Mouse (Mus musculus) embryonic facial prominence, embryonic 12.5 days (tissue): ENCODE measurements around the gene Lrrc8a. TPM values are rescaled to one million over a fixed set of nuclear protein-coding genes. Genes with fewer than 3 reads are reported as not detected.
A peak's percentile ranks its signal among the peaks of the same experiment; 100 is the strongest.

Experiments
- ATAC-seq: fragments of 200-750 bp; cut with Nextera tagmentation; 2 replicates; pipeline ENCODE4 v1.8.0; 2017; ENCODE audit not compliant: insufficient number of reproducible peaks, insufficient read depth, low FRiP score, low TSS enrichment
- H3K27ac ChIP-seq: fragments of 300-500 bp; sonication (generic); 2 replicates; pipeline ENCODE4 v1.5.1; 2016; ENCODE audit warnings: mild to moderate bottlenecking
- H3K27me3 ChIP-seq: fragments of 300-500 bp; sonication (generic); 2 replicates; pipeline ENCODE4 v1.6.1; 2016; ENCODE audit warnings: mild to moderate bottlenecking, moderate library complexity
- H3K36me3 ChIP-seq: fragments of 300-500 bp; sonication (generic); 2 replicates; pipeline ENCODE4 v1.6.1; 2016; ENCODE audit warnings: mild to moderate bottlenecking
- H3K4me1 ChIP-seq: fragments of 300-500 bp; sonication (generic); 2 replicates; pipeline ENCODE4 v1.6.1; 2016
- H3K4me2 ChIP-seq: fragments of 300-500 bp; sonication (generic); replicated peaks from 2 replicates; pipeline ENCODE4 v1.6.1; 2016; ENCODE audit warnings: mild to moderate bottlenecking, moderate library complexity
- H3K4me3 ChIP-seq: fragments of 300-500 bp; sonication (generic); 2 replicates; pipeline ENCODE4 v1.5.1; 2016; ENCODE audit warnings: mild to moderate bottlenecking
- H3K9ac ChIP-seq: fragments of 300-500 bp; sonication (generic); 2 replicates; pipeline ENCODE4 v1.6.1; 2016; ENCODE audit warnings: mild to moderate bottlenecking, moderate library complexity
- H3K9me3 ChIP-seq: fragments of 300-500 bp; sonication (generic); 2 replicates; pipeline ENCODE4 v1.6.1; 2016; ENCODE audit warnings: mild to moderate bottlenecking, moderate library complexity
- WGBS: fragments of 180-500 bp; shearing (Covaris S2); methylation state at CpG from one replicate; pipeline ENCODE4 v1.1.7; 2016; 5-methylcytosine and 5-hydroxymethylcytosine counted together
- polyA plus RNA-seq: library from polyadenylated mRNA; unstranded; fragments of >200 nt; fragmentation: Nextera tagmentation; extraction: Ambion mirVana; gene quantifications from 2 replicates; pipeline ENCODE4 v1.2.1, GENCODE M21; 2016

Gene Lrrc8a
- polyA plus RNA-seq, 1 experiment from 2014 or later: 40.9 TPM

DNA sequence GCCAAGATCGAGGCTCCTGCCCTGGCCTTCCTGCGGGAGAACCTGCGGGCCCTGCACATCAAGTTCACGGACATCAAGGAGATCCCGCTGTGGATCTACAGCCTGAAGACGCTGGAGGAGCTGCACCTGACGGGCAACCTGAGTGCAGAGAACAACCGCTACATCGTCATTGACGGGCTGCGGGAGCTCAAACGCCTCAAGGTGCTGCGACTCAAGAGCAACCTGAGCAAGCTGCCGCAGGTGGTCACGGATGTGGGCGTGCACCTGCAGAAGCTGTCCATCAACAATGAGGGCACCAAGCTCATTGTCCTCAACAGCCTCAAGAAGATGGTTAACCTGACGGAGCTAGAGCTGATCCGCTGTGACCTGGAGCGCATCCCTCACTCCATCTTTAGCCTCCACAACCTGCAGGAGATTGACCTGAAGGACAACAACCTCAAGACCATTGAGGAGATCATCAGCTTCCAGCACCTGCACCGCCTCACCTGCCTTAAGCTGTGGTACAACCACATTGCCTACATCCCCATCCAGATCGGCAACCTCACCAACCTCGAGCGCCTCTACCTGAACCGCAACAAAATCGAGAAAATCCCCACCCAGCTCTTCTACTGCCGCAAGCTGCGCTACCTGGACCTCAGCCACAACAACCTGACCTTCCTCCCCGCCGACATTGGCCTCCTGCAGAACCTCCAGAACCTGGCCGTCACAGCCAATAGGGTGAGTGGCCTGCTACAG is 19.3 kb downstream of the Lrrc8a start:
- no peak overlapping the region for H3K9ac ChIP-seq
- 95% methylated on average over 30 of the region's 30 CpGs for WGBS
- H3K4me3 ChIP-seq: no peak overlapping the region
- H3K27ac ChIP-seq: no peak overlapping the region
- ATAC-seq: no peak
- H3K27me3 ChIP-seq: no peaks in the 10 kb centered on the region
- no peaks in the 10 kb centered on the region for H3K4me1 ChIP-seq
- no peak overlapping the region for H3K4me2 ChIP-seq
- H3K36me3 ChIP-seq: peaks cover 76% of the 10 kb centered on the region
- H3K9me3 ChIP-seq: no peaks in the 10 kb centered on the region

DNA sequence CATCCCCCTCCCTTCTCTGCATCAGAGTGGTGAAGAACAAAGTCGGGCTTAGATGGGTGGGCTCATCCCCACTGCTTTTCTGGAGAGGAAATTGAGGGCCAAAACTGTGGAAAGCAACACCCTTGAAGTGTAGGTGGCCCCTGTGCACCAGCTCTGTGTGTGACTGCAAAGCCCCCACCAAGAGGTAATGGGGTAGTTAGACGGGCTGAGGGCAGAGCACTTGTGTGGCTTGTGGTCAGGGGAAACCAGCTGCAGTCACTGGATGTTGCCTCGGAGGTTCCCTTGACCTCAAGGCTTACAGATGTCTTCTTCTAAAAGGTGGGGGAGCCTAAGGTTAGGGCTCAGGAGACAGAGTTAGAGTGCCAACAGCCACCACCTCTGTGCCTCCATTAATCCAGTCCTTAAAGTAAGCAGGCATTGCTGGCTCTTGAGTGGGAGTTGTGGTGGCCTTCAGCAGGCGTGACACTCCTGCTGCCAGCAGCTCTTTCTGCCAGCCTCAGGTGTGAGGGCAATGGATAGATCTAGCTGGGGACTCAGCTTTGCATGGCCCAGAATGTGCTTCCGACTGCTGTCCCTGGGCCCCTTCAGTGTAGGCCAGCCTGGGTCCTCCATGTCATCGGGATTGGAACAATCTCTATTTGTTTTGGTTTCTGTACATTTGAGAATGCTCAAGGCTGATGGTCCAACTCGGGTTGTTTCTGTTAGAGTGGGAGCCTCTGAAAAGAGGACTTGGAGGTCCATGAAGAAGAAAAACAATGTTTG is 20.4 kb downstream of the Lrrc8a start:
- no peak for ATAC-seq
- Histone ChIP-seq H3K9me3 (no peaks in the 10 kb centered on the region), H3K27me3 (no peaks in the 10 kb centered on the region), H3K36me3 (peaks cover 80% of the 10 kb centered on the region), H3K4me2 (no peak overlapping the region), H3K4me1 (no peaks in the 10 kb centered on the region), H3K4me3 (no peak overlapping the region), H3K9ac (no peak overlapping the region), H3K27ac (no peak overlapping the region)
- WGBS: 85% methylated on average over 7 of the region's 7 CpGs

DNA sequence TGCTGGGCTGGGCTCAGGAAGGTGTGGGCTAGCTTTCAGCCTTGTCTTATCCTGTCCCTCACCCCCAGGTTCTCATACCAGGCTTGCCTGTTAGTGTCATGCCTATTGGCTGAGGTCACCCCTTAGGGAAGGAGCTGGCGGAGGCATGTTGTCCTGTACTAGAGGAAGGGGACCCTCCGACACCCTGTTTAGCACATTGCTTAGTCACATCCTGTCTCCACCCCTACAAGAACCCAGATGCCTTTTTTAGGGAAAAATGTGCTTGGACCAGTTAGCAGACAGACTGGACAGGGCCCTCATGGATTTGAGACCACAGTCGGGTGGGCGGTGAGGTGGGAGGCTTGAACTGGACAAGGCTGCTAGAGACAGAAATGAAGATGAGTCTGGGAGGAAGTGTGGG is 21.1 kb downstream of the Lrrc8a start:
- no peak for ATAC-seq
- H3K9ac ChIP-seq: no peak overlapping the region

DNA sequence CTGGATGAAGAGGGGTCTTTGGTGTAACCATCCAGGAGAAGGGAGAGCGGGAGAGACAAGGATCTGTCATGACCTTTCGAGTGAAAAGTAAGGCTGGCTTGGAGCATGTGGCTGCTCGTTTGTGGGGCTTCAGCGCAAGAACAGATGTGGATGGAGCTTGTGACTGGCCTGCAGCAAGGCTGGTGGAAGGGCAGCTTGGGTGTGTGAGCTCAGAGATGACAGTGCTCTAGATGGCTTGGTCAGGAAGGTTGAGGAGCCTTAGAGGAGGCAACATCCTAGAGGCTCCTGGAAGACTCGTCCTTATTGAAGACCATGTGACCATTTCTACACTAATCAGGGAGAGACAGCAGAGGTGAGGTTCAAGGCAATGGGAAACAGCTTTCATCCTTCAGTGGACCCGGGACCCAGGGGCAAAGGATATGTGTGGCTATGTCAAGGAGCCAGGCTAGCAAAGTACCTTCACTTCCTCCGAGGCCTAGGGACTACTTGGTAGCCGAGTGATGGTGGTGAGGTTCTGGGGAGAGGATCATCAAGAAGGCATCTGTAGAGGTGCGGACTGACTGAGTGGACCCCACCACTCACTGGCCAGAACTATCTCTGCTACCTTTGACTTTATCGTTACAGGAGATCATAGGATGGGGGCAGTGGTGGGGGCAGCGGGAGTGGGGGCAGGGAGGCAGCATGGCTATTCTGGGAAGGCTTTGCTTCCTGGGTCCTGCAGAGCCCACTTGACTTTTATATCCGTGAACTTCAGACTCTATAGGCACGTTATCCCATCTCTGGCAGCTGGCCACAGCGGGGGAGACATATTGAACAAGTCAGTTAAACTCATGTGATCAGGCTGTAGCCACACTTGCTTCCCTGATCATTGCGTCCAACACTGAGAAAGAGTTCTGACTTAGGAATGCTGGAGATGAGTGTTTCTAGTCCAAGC is 21.9 kb downstream of the Lrrc8a start:
- no peak overlapping the region for H3K27ac ChIP-seq
- no peak for ATAC-seq

More for the DNA sequence above, 21.1 kb downstream of the Lrrc8a start:
- Histone ChIP-seq H3K9me3 (no peaks in the 10 kb centered on the region), H3K4me2 (no peak overlapping the region), H3K4me1 (no peaks in the 10 kb centered on the region), H3K27ac (no peak overlapping the region), H3K4me3 (no peak overlapping the region), H3K36me3 (peaks cover 87% of the 10 kb centered on the region), H3K27me3 (no peaks in the 10 kb centered on the region)
- 81% methylated on average over 4 of the region's 4 CpGs for WGBS

DNA sequence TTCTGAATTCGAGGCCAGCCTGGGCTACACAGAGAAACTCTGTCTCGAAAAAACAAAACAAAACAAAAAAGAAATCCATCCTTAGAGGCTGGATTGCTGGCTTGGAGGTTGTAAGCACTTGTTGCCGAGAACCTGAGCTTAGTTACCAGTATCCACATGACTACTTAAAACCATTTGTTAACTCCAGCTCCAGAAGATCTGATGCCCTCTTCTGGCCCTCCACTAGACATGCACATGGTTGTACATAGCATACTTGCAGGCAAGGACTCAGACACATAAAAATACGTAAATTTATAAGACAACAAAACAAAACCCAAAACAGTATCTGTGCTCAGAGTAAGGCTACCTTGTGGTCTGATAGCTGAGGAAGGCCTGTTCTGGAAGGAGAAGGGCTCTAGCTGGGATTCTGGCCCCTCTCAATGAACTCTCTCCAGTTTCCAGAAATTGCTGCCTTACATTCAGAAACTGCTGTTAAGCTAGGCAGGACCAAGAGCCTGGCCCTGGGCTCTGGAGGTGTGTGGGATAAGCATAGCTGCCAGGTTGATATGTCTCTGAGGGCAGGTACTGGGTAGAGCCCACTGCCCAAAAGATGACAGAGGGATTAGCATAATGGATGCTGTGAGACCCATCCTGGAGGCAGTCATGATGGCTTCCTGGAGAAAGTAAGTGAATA is 23.7 kb downstream of the Lrrc8a start:
- Histone ChIP-seq H3K4me1 (peaks cover 24% of the 10 kb centered on the region), H3K4me2 (no peak overlapping the region), H3K4me3 (no peak overlapping the region), H3K27ac (no peak overlapping the region), H3K9me3 (no peaks in the 10 kb centered on the region), H3K9ac (no peak overlapping the region), H3K36me3 (peaks cover 82% of the 10 kb centered on the region), H3K27me3 (no peaks in the 10 kb centered on the region)
- ATAC-seq: no peak
- 83% methylated on average over 4 of the region's 4 CpGs for WGBS

More for the DNA sequence above, 21.9 kb downstream of the Lrrc8a start:
- Histone ChIP-seq H3K9ac (no peak overlapping the region), H3K36me3 (peaks cover 91% of the 10 kb centered on the region), H3K27me3 (no peaks in the 10 kb centered on the region), H3K4me2 (no peak overlapping the region), H3K9me3 (no peaks in the 10 kb centered on the region), H3K4me1 (peaks cover 6% of the 10 kb centered on the region; the same call in 1 of the 2 replicates), H3K4me3 (no peak overlapping the region)
- 92% methylated on average over 15 of the region's 15 CpGs for WGBS

DNA sequence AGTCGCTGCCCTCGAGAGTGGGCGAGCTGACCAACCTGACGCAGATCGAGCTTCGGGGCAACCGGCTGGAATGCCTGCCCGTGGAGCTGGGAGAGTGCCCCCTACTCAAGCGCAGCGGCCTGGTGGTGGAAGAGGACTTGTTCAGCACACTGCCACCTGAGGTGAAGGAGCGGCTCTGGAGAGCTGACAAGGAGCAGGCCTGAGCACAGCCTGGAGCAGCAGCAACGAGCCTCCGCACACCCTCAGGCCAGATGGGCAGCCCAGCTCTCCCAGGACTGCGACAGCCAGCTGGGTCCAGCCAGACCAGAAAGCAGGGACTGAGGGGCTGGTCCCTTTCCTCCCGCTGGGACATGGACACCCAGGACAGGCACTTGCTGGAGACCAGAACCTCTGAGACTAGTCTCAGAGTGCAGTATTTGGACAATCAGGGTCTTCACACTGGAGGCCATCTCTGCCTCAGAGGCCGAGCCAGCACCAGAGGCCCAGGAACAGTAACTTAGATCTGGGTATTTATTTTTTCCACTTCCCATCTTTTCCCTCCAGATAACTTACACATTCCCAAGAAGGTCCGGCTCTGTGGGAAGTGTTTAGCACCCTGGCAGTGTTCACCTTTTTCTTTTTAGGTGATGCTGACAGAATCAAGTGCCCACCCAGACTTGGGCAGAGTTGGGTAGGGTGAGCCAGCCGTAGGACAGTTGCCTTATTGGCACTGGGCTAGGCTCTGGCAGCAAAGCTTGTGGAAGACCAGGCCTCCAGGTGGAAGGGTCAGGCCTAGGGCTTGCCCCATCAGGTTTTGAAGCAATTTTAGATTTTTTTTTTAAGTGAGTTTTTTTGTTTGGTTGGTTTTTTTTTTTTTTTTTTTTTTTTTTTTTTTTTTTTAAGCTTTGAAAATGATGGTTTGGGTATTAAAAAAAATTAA is 24.7 kb downstream of the Lrrc8a start:
- Histone ChIP-seq H3K9ac (no peak overlapping the region), H3K4me3 (no peak overlapping the region), H3K27me3 (no peaks in the 10 kb centered on the region), H3K4me1 (peaks cover 31% of the 10 kb centered on the region), H3K9me3 (no peaks in the 10 kb centered on the region), H3K27ac (no peak overlapping the region), H3K4me2 (no peak overlapping the region), H3K36me3 (peaks cover 74% of the 10 kb centered on the region)
- ATAC-seq: no peak
- WGBS: 89% methylated on average over 18 of the region's 18 CpGs

DNA sequence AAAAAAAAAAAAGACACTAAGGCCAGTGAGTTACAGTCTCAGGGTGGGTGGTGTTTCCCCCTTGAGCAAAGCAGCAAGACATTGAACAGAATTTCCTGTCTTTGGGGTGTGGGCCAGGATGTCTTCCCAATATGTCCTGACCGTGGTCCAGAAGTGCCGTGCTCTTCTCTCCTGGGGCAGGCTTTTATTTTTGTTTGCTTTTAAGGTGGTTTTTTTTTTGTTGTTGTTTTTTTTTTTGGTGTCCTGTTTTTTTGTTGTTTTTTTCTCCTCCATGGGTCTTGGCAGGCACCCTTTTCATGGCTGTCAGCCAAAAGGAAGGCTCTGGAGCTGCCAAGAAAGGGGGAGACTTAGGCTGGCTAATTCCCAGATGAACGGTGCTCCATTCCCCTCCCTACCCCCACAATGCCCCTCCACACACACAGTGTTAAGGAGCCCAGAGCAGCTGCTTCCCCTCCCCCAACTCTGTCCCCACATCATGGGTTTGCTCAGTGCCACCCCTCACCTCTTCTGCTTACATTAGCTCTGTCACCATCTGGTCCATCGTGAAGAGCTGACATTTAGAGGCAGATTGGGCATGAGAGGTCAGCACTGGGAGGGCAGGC is 25.4 kb downstream of the Lrrc8a start:
- Histone ChIP-seq H3K4me3 (no peak overlapping the region), H3K27ac (no peak overlapping the region), H3K36me3 (peaks cover 71% of the 10 kb centered on the region), H3K4me2 (no peak overlapping the region), H3K9ac (peak overlapping the region; percentile 10; the same call in 1 of the 2 replicates), H3K27me3 (no peaks in the 10 kb centered on the region), H3K9me3 (no peaks in the 10 kb centered on the region), H3K4me1 (peaks cover 31% of the 10 kb centered on the region)
- WGBS: 79% methylated on average over 4 of the region's 4 CpGs
- no peak for ATAC-seq

DNA sequence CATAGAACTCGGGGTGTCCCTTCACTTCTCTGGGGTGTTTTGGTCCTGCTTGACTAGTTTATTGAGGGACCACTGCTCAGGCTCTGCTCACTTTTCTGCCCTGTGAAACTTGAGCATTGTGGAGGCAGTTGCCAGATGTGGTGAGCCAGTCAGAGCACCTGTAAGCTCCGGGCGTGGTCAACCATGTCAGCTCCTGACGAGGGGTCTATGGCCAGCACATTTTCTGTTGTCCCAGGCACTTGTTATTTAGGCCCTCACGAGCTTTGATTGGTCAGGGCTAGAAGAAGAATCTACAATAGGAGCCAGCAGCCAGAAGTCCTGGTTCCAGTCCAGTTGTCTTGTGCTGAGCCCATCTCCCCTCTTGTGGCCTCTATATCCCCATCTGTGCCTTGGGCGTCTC is 26.3 kb downstream of the Lrrc8a start:
- no peak overlapping the region for H3K27ac ChIP-seq
- ATAC-seq: no peak
- H3K36me3 ChIP-seq: peaks cover 62% of the 10 kb centered on the region
- no peak overlapping the region for H3K9ac ChIP-seq
- peaks cover 31% of the 10 kb centered on the region for H3K4me1 ChIP-seq
- H3K9me3 ChIP-seq: no peaks in the 10 kb centered on the region
- 91% methylated on average over 6 of the region's 6 CpGs for WGBS
- no peak overlapping the region for H3K4me3 ChIP-seq
- H3K27me3 ChIP-seq: no peaks in the 10 kb centered on the region
- H3K4me2 ChIP-seq: no peak overlapping the region

DNA sequence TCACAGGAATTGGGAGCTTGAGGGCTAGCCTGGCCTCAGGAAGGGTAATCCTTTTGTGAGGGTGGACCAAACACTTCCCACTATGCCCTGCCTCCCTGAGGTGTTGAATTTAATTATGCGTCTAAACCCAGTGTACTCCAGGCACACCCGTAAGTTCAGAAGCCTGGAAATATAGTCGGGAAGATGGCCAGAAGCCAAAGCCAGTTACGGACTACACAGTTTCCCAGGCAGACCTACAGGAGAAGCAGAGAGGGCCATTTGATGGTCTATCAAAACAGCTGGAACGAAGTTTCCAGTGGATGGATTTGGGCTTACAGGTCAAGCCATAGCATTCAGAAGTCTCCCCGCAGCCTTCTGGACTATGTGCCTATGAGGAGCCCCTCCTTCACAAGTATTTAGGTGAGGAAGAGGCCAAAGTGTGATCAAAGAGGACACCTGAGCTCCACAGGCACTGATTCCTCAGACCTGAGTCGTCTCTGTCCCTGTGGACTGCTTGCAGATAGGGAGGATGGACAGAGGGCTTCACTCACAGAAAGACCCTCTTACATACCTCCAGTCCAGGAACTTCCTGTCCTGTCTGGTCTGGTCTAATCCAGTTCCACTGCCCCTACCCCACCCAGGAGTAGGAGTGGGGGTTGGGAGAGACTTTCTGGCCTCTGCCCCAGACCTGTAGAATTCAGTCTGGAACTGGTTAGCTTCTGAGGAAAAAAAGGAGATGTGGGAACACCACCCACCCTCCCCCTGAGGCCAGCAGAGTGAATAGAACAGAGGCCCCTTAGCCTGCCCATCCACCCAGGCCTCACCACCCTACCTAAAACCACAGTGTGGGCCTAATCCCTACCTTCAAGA is 27.4 kb downstream of the Lrrc8a start:
- H3K4me3 ChIP-seq: no peak overlapping the region
- ATAC-seq: no peak
- peak overlapping the region; percentile 89 for H3K27ac ChIP-seq
- 58% methylated on average over 7 of the region's 7 CpGs for WGBS
- H3K27me3 ChIP-seq: no peaks in the 10 kb centered on the region
- peaks cover 52% of the 10 kb centered on the region for H3K36me3 ChIP-seq
- peaks cover 31% of the 10 kb centered on the region for H3K4me1 ChIP-seq
- no peaks in the 10 kb centered on the region for H3K9me3 ChIP-seq
- H3K9ac ChIP-seq: no peak overlapping the region
- no peak overlapping the region for H3K4me2 ChIP-seq
